Mouse (Mus musculus): ENCODE data around the gene Thop1. TPM values are rescaled to one million over a fixed set of nuclear protein-coding genes. Genes with fewer than 3 reads are reported as not detected.
"Not testable (repeated sequence)": the region's sequence is repeated elsewhere in the genome, so short reads cannot be mapped to it uniquely, and the experiment has no call there.

Thop1 gene
- polyA plus RNA-seq, 1 experiment from 2014 or later = 38.9 TPM

DNA sequence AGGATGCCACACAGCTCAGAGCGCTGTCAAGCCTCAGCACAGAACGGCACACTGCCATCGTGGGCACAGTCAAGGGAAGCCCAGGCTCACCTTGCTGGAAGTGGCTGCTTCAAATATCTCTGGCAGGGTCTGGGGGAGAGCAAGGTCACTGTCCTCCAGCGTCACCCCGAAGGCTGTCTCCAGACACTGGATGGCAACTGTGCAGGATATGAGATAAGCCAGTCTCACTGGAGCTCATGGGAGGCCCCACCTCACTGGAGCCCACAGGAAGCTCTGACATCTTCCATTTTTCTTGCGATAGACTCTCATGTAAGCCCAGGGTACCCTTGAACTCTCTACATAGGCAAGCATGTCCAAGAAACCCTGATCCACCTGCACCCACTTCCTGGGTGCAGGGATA lies 18.7 kb upstream of the Thop1 start:
- ATAC-seq (no peak), DNase-seq (ENCODE audit: low spot score) (no peak)
- H3K9ac ChIP-seq (ENCODE audit: low read length) = no peak overlapping the region
- no peak overlapping the region for H3K27ac ChIP-seq (ENCODE audit: low read depth, low read length)
- H3K4me1 ChIP-seq (ENCODE audit: control insufficient read depth, insufficient read depth, low read length) = no peaks in the 10 kb centered on the region
- H3K9me3 ChIP-seq (replicated peaks; ENCODE audit: control insufficient read depth, low read length) = no peaks in the 10 kb centered on the region
- no peak overlapping the region for H3K4me3 ChIP-seq (ENCODE audit: low read depth, low read length)
- WGBS = 97% methylated on average over 6 of the region's 6 CpGs
- peaks cover 72% of the 10 kb centered on the region for H3K36me3 ChIP-seq (ENCODE audit: control insufficient read depth, insufficient read depth, low read length)
- H3K4me2 ChIP-seq (ENCODE audit: low read length) = no peak overlapping the region
- H3K27me3 ChIP-seq (replicated peaks; ENCODE audit: control insufficient read depth, insufficient read depth, low read length) = no peaks in the 10 kb centered on the region

DNA sequence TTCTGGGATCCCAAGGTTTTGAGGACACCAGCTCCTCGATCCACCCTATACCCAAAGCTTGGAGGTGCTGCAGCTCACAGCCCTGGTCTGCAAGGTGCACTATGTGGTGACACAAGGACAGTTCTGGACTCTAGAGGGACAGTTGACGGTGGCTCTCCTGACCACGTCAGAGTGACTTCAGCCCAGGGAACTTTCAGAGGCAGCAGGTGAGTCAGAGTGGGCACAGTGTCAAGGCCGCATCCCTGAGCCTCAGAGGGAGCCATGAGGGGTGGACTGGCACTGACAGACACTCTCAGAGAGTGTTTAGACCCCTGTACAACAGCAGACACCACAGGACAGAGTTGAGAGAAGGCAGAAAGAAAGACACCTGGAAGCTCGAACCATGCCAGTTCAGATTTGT lies 17.3 kb upstream of the Thop1 start:
- no peak for DNase-seq (ENCODE audit: low spot score)
- Histone ChIP-seq H3K4me3 (ENCODE audit: low read depth, low read length) (no peak overlapping the region), H3K4me2 (ENCODE audit: low read length) (no peak overlapping the region), H3K4me1 (ENCODE audit: control insufficient read depth, insufficient read depth, low read length) (no peaks in the 10 kb centered on the region), H3K9ac (ENCODE audit: low read length) (no peak overlapping the region), H3K27me3 (replicated peaks; ENCODE audit: control insufficient read depth, insufficient read depth, low read length) (no peaks in the 10 kb centered on the region), H3K27ac (ENCODE audit: low read depth, low read length) (no peak overlapping the region), H3K9me3 (replicated peaks; ENCODE audit: control insufficient read depth, low read length) (no peaks in the 10 kb centered on the region), H3K36me3 (ENCODE audit: control insufficient read depth, insufficient read depth, low read length) (peaks cover 58% of the 10 kb centered on the region)
- WGBS = 92% methylated on average over 5 of the region's 5 CpGs
- no peak for ATAC-seq

DNA sequence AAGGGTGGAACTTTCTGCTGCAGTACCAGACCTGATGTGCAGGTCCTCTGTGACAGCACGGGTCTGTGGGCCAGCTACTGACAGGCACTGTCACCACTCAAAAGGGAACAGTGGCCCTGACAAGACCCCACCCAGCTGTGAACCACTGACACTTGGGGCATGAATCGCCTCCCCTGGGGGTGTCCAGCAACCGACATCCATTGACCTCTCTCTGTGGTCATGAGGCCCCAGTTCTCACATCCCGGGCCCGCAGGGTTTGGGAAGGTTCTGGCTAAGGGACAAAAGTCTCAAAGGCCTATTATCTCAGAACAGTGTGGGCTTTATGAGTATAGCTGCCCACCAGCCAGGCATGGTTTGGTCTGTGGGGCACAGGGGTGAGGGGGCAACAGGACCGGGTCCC lies 14.7 kb upstream of the Thop1 start:
- no peak for ATAC-seq
- Histone ChIP-seq H3K4me3 (ENCODE audit: low read depth, low read length) (no peak overlapping the region), H3K36me3 (ENCODE audit: control insufficient read depth, insufficient read depth, low read length) (peaks cover 36% of the 10 kb centered on the region), H3K9me3 (replicated peaks; ENCODE audit: control insufficient read depth, low read length) (no peaks in the 10 kb centered on the region), H3K4me2 (ENCODE audit: low read length) (no peak overlapping the region), H3K27ac (ENCODE audit: low read depth, low read length) (no peak overlapping the region), H3K27me3 (replicated peaks; ENCODE audit: control insufficient read depth, insufficient read depth, low read length) (no peaks in the 10 kb centered on the region), H3K4me1 (ENCODE audit: control insufficient read depth, insufficient read depth, low read length) (peaks cover 14% of the 10 kb centered on the region), H3K9ac (ENCODE audit: low read length) (no peak overlapping the region)
- 93% methylated on average over 6 of the region's 6 CpGs for WGBS
- no peak for DNase-seq (ENCODE audit: low spot score)

DNA sequence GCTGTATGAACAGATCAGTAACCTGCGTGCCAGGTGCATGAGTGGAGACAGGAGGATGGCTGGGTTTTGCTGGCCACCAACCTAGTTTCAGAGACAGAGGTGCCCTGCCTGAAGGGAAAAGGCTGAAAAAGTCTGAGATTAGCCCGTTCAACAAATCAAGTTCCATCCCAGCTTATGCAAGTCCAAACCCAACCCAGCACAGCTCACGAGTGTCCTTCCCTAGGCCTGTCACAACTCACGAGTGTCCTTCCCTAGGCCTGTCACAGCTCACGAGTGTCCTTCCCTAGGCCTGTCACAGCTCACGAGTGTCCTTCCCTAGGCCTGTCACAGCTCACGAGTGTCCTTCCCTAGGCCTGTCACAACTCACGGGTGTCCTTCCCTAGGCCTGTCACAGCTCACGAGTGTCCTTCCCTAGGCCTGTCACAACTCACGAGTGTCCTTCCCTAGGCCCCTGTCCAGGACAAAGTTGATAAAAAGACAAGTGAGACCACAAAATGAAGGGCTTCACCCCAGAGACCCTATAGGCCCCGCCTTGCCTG lies 14.0 kb upstream of the Thop1 start:
- DNase-seq (ENCODE audit: low spot score); H3K27ac ChIP-seq (ENCODE audit: low read depth, low read length); H3K27me3 ChIP-seq (replicated peaks; ENCODE audit: control insufficient read depth, insufficient read depth, low read length); H3K4me2 ChIP-seq (ENCODE audit: low read length); H3K4me3 ChIP-seq (ENCODE audit: low read depth, low read length); H3K9me3 ChIP-seq (replicated peaks; ENCODE audit: control insufficient read depth, low read length); H3K9ac ChIP-seq (ENCODE audit: low read length); ATAC-seq: not testable (repeated sequence)
- Histone ChIP-seq H3K36me3 (ENCODE audit: control insufficient read depth, insufficient read depth, low read length) (peaks cover 29% of the 10 kb centered on the region), H3K4me1 (ENCODE audit: control insufficient read depth, insufficient read depth, low read length) (peaks cover 14% of the 10 kb centered on the region)
- WGBS = 83% methylated on average over 11 of the region's 11 CpGs

DNA sequence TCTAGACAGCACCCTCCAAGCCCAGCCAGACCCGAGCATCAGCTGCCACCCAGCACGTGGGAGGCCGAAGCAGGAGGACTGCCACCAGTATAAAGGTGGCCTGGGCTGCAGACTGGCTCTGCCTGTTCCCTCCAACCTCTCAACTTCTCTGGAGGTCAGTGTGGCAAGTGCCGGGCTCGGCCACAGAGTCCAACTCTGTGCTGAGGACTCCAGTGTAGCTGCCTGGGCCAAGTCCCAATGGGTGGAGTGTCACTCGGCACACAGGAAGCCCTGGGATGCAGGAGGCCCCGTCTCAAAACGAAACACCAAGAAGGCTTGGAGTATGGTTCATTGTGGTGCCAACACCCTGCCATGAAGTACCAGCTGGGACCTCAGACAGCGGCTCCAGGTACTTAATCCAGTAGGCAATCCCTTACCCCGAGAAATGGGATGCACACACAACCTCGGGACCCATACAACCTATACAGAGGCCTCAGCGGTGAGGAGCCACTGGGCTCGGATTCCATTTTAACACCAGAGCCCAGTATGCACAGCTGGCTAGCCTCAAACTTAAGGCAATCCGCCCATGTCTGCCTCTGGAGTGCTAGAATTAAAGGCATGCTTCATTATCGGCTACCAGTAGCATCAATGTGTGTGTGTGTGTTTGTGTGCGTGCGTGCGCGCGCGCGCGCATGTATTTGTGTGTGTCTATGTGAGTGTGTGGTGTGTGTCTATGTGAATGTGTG lies 12.3 kb upstream of the Thop1 start:
- Histone ChIP-seq H3K9ac (ENCODE audit: low read length) (no peak overlapping the region), H3K27me3 (replicated peaks; ENCODE audit: control insufficient read depth, insufficient read depth, low read length) (no peaks in the 10 kb centered on the region), H3K9me3 (replicated peaks; ENCODE audit: control insufficient read depth, low read length) (no peaks in the 10 kb centered on the region), H3K4me3 (ENCODE audit: low read depth, low read length) (no peak overlapping the region), H3K27ac (ENCODE audit: low read depth, low read length) (no peak overlapping the region), H3K4me2 (ENCODE audit: low read length) (no peak overlapping the region), H3K4me1 (ENCODE audit: control insufficient read depth, insufficient read depth, low read length) (peaks cover 14% of the 10 kb centered on the region), H3K36me3 (ENCODE audit: control insufficient read depth, insufficient read depth, low read length) (peaks cover 12% of the 10 kb centered on the region; the same call in 1 of the 2 replicates)
- WGBS = 94% methylated on average over 23 of the region's 23 CpGs
- DNase-seq (ENCODE audit: low spot score) (no peak), ATAC-seq (no peak)

DNA sequence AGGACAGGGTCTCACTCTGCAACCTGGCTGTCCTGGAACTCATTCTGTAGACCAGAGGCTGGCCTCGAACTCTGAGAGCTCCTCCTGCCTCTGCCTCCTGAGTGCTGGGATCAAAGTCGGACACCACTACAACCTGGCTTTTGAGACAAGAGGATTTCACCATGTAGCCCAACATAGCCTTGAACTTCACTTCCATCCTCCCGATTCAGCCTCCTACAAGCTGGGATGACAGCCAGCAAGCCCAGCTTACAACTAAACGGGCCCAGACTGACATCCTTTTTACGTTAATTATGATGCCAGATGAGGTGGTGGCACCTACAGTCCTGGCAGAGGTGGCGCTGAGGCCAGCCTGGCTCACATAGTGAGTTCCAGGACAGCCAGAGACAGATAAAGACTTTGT lies 10.9 kb upstream of the Thop1 start:
- Histone ChIP-seq H3K4me3 (ENCODE audit: low read depth, low read length) (peak overlapping the region; percentile 89; the same call in 1 of the 2 replicates), H3K36me3 (ENCODE audit: control insufficient read depth, insufficient read depth, low read length) (peaks cover 12% of the 10 kb centered on the region; the same call in 1 of the 2 replicates), H3K27ac (ENCODE audit: low read depth, low read length) (no peak overlapping the region), H3K9me3 (replicated peaks; ENCODE audit: control insufficient read depth, low read length) (no peaks in the 10 kb centered on the region), H3K4me1 (ENCODE audit: control insufficient read depth, insufficient read depth, low read length) (peaks cover 14% of the 10 kb centered on the region), H3K4me2 (ENCODE audit: low read length) (peak overlapping the region; percentile 97), H3K27me3 (replicated peaks; ENCODE audit: control insufficient read depth, insufficient read depth, low read length) (no peaks in the 10 kb centered on the region), H3K9ac (ENCODE audit: low read length) (peak overlapping the region; percentile 87)
- DNase-seq (ENCODE audit: low spot score) (no peak), ATAC-seq (no peak)
- 88% methylated on average over 6 of the region's 6 CpGs for WGBS

DNA sequence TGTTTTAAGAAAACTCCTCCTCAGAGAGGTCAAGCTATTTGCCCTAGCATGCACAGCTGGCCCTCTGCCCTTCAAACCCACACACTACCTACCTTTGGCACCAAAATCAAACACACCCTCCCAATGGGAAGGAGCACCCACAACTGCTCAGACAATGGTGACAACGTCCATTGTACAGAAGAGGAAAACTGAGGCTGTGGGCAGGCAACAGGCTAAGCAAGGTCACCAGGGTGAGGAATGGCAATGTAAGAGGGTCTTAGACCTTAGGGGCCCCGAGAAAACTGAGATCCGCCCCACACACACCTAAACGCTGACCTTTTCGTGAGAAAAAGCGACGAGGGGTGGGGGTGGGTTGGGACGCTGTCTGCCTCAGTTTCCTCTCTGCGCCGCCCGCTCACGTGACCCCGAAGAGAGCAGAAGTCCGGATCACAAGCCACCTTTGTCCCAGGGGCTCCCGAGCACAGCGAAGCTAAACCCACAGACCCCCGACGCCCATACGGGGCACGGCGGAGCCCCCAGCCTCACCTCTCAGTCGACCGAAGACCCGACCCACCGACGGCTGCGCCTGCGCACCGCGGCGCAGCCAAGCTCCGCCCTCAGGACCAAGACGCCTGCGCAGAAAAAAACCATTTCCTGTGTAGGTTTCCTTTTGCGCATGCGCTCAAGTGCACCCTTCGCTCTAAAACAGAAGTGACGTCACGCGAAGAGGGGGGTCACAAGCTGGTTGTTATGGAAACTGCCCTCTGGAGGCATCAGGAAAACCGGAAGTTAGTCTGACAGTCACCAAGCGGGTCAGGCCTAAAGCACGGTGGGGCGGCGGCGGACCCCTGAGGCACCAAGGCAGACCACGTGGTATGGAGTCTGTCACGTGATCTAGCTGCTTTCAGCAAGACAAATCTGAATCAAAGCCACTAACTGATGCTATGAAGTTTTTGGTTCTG lies 10.0 kb upstream of the Thop1 start, which contains the start of gene Sgta:
Sgta (minus strand) TSS at position 579 of the 941 bp plus-strand sequence.
- WGBS = under 1% methylated on average over 48 of the region's 48 CpGs

DNA sequence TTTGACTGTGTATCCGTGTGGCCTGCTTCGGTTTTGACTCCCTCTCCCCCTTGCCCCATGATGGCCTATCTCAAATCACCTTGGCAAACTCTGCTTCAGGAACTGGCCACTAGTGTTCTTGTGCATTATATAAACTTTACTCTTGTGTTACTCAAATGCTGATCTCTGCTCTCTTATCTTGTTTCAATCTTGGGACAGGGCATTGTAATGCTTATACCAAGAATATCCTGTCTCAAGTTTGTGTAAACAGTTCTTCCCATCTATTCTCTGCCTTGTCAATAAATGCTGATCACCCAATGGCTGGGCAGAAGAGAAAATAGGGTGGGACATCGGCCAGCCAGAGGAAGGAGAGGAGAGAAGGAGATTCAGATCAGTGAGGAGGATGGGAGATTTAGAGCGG lies 7.1 kb upstream of the Thop1 start:
- Histone ChIP-seq H3K36me3 (ENCODE audit: control insufficient read depth, insufficient read depth, low read length) (0 out of 2 replicates have a peak, but pooled peaks cover 4% of the 10 kb centered on the region), H3K4me2 (ENCODE audit: low read length) (no peak overlapping the region), H3K4me1 (ENCODE audit: control insufficient read depth, insufficient read depth, low read length) (peaks cover 14% of the 10 kb centered on the region), H3K9ac (ENCODE audit: low read length) (no peak overlapping the region), H3K4me3 (ENCODE audit: low read depth, low read length) (no peak overlapping the region), H3K9me3 (replicated peaks; ENCODE audit: control insufficient read depth, low read length) (no peaks in the 10 kb centered on the region), H3K27ac (ENCODE audit: low read depth, low read length) (no peak overlapping the region), H3K27me3 (replicated peaks; ENCODE audit: control insufficient read depth, insufficient read depth, low read length) (no peaks in the 10 kb centered on the region)
- no peak for ATAC-seq
- DNase-seq (ENCODE audit: low spot score) = no peak
- 65% methylated on average over 4 of the region's 4 CpGs for WGBS

More for the DNA sequence above, 10.0 kb upstream of the Thop1 start, which contains the start of gene Sgta:
- peaks cover 14% of the 10 kb centered on the region for H3K4me1 ChIP-seq (ENCODE audit: control insufficient read depth, insufficient read depth, low read length)
- no peak within 1 kb of the TSS; the same call in 1 of the 2 replicates for H3K27ac ChIP-seq (ENCODE audit: low read depth, low read length)
- peak within 1 kb of the TSS; percentile 89 for H3K4me3 ChIP-seq (ENCODE audit: low read depth, low read length)
- no peaks in the 10 kb centered on the region for H3K9me3 ChIP-seq (replicated peaks; ENCODE audit: control insufficient read depth, low read length)
- ATAC-seq (peak; percentile 96), DNase-seq (ENCODE audit: low spot score) (peak; percentile 100)
- 0 out of 2 replicates have a peak, but pooled peaks cover 7% of the 10 kb centered on the region for H3K36me3 ChIP-seq (ENCODE audit: control insufficient read depth, insufficient read depth, low read length)
- peak within 1 kb of the TSS; percentile 97 for H3K4me2 ChIP-seq (ENCODE audit: low read length)
- no peaks in the 10 kb centered on the region for H3K27me3 ChIP-seq (replicated peaks; ENCODE audit: control insufficient read depth, insufficient read depth, low read length)
- H3K9ac ChIP-seq (ENCODE audit: low read length) = peak within 1 kb of the TSS; percentile 87
